Mouse (Mus musculus) heart, adult 2 months (tissue): ENCODE data around the gene Duox2.

Experiments
- CTCF ChIP-seq: fragments of 200-600 bp; IDR thresholded peaks from 2 replicates; pipeline ENCODE4 v1.8.1; 2022; ENCODE audit warnings: antibody characterized with exemption, mild to moderate bottlenecking, moderate library complexity
- EP300 ChIP-seq: fragments of 200-500 bp; IDR thresholded peaks from 2 replicates; pipeline ENCODE4 v1.6.1; 2011; ENCODE audit warnings: low read depth, low read length, control low read depth; ENCODE audit not compliant: insufficient read depth
- POLR2A ChIP-seq: fragments of 200-500 bp; IDR thresholded peaks from 2 replicates; pipeline ENCODE4 v1.6.1; 2011; ENCODE audit warnings: mild to moderate bottlenecking, low read depth, low read length, control low read depth; ENCODE audit not compliant: insufficient read depth

- TF ChIP-seq CTCF: no peak
- TF ChIP-seq EP300: no peak
- TF ChIP-seq POLR2A: no peak
Observed at GRCm38 (mm10) chr2:122301081-122301920, 3.1 kb upstream of the Duox2 start.
